Comparison of ENCODE assay signal across 17 mouse cellular contexts in the genomic region with DNA sequence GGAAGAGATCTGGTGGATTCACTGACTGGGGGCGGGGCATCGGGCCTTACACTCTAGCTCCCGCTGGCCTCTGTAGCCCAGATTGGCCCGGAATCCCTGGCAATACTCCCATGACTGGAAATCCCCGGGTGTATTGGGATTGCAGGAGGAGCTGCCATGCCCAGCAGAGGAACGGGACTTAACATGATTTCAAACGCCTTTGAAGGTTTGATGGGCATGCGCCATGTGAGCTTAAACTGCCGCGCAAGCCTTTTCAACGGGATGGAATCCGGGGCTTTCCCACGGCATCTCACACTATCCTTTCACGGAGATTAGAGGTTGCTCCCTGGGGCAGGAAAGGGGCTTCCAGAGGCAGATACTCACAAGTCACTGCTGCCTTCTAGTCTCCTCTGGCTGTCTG. TPM values are rescaled to one million over a fixed set of nuclear protein-coding genes. Genes with fewer than 3 reads are reported as not detected.
A peak's percentile ranks its signal among the peaks of the same experiment; 100 is the strongest.
DNase-seq lines count a peak whose midpoint lies in the region; ATAC-seq and TF ChIP-seq lines count a peak whose summit lies in the region.
"Had no signal": no experiment of that assay in that cellular context is flagged by ENCODE, and none has a peak within 500 bp of the region (broad histone marks: within the 10 kb centered on the region; RNA-seq: fewer than 3 reads in every experiment).

No protein-coding gene starts in this region.

- 44% methylated on average over 14 of the region's 14 CpGs for WGBS in midbrain, embryonic 14.5 days
- WGBS in midbrain, embryonic 10.5 days: 76% methylated on average over 14 of the region's 14 CpGs
- 82% methylated on average over 14 of the region's 14 CpGs for WGBS in stomach, embryonic 16.5 days
- WGBS in hindbrain, embryonic 10.5 days: 86% methylated on average over 14 of the region's 14 CpGs

- 0 out of 2 replicates have a peak overlapping the region, but pooled peaks have one; percentile 2 for H3K4me2 ChIP-seq in midbrain, embryonic 14.5 days (ENCODE audit: low read length)
- no peak overlapping the region for H3K4me2 ChIP-seq in stomach, embryonic 16.5 days (ENCODE audit: low read depth, low read length)
- H3K4me2 ChIP-seq: heart, embryonic 12.5 days; hindbrain, embryonic 15.5 days; kidney, embryonic 15.5 days; lung, embryonic 14.5 days; neural tube, embryonic 13.5 days had no signal

- H3K4me3 ChIP-seq in gastrocnemius, adult 2 months: peak overlapping the region; percentile 47
- H3K4me3 ChIP-seq in midbrain, embryonic 14.5 days (replicated peaks; ENCODE audit: low read depth, low read length): no peak overlapping the region
- no peak overlapping the region for H3K4me3 ChIP-seq in midbrain, embryonic 10.5 days
- no peak overlapping the region for H3K4me3 ChIP-seq in stomach, embryonic 16.5 days (replicated peaks; ENCODE audit: low read length)
- no peak overlapping the region for H3K4me3 ChIP-seq in hindbrain, embryonic 10.5 days
- H3K4me3 ChIP-seq: heart, embryonic 12.5 days; hindbrain, embryonic 15.5 days; kidney, embryonic 15.5 days; neural tube, embryonic 13.5 days had no signal

- no peak for TF ChIP-seq CTCF in gastrocnemius, adult 2 months (IDR thresholded peaks at IDR 0.05)

- no peak overlapping the region for H3K27ac ChIP-seq in gastrocnemius, adult 2 months
- no peak overlapping the region for H3K27ac ChIP-seq in midbrain, embryonic 14.5 days (replicated peaks; ENCODE audit: low read depth, low read length)
- no peak overlapping the region for H3K27ac ChIP-seq in midbrain, embryonic 10.5 days (replicated peaks)
- H3K27ac ChIP-seq in stomach, embryonic 16.5 days (ENCODE audit: low read length): peak overlapping the region; percentile 91; the same call in 1 of the 2 replicates
- no peak overlapping the region for H3K27ac ChIP-seq in hindbrain, embryonic 10.5 days
- H3K27ac ChIP-seq: hindbrain, embryonic 15.5 days; macrophage; neural tube, embryonic 13.5 days had no signal

- H3K27me3 ChIP-seq in midbrain, embryonic 14.5 days (ENCODE audit: control insufficient read depth, insufficient read depth, low read length): no peaks in the 10 kb centered on the region
- no peaks in the 10 kb centered on the region for H3K27me3 ChIP-seq in midbrain, embryonic 10.5 days (ENCODE audit: low read depth, poor library complexity, severe bottlenecking)
- H3K27me3 ChIP-seq in stomach, embryonic 16.5 days (ENCODE audit: control insufficient read depth, insufficient read depth, low read length): no peaks in the 10 kb centered on the region
- no peaks in the 10 kb centered on the region for H3K27me3 ChIP-seq in hindbrain, embryonic 10.5 days (ENCODE audit: insufficient read depth, poor library complexity, severe bottlenecking)
- H3K27me3 ChIP-seq: heart, embryonic 12.5 days; hindbrain, embryonic 15.5 days; kidney, embryonic 15.5 days; neural tube, embryonic 13.5 days had no signal

- no peak for ATAC-seq in midbrain, embryonic 14.5 days (ENCODE audit: low FRiP score, low TSS enrichment)
- ATAC-seq in stomach, embryonic 16.5 days (ENCODE audit: insufficient read depth, low FRiP score): no peak

- no peaks in the 10 kb centered on the region for H3K4me1 ChIP-seq in midbrain, embryonic 14.5 days (ENCODE audit: control insufficient read depth, insufficient read depth, low read length)
- H3K4me1 ChIP-seq in midbrain, embryonic 10.5 days: peaks cover 14% of the 10 kb centered on the region
- H3K4me1 ChIP-seq in stomach, embryonic 16.5 days (ENCODE audit: control insufficient read depth, insufficient read depth, low read length): peaks cover 20% of the 10 kb centered on the region
- H3K4me1 ChIP-seq in hindbrain, embryonic 10.5 days (replicated peaks): peaks cover 7% of the 10 kb centered on the region
- H3K4me1 ChIP-seq: hindbrain, embryonic 15.5 days; neural tube, embryonic 13.5 days had no signal

- no peaks in the 10 kb centered on the region for H3K36me3 ChIP-seq in midbrain, embryonic 14.5 days (ENCODE audit: control insufficient read depth, insufficient read depth, low read length)
- peaks cover 4% of the 10 kb centered on the region; the same call in 1 of the 2 replicates for H3K36me3 ChIP-seq in midbrain, embryonic 10.5 days
- no peaks in the 10 kb centered on the region for H3K36me3 ChIP-seq in stomach, embryonic 16.5 days (ENCODE audit: control insufficient read depth, insufficient read depth, low read length)
- H3K36me3 ChIP-seq in hindbrain, embryonic 10.5 days: no peaks in the 10 kb centered on the region
- H3K36me3 ChIP-seq: kidney, embryonic 15.5 days had no signal

- peak; percentile 41 for DNase-seq in gastrocnemius, adult 2 months
- DNase-seq in gastrocnemius, postnatal 4 days (ENCODE audit: low spot score in 2 of 2): no peak
- peak; percentile 63 for DNase-seq in midbrain, embryonic 14.5 days
- no peak for DNase-seq in midbrain, embryonic 10.5 days (ENCODE audit: low spot score)
- peak; percentile 35 for DNase-seq in adipocyte (ENCODE audit: low spot score)
- no peak for DNase-seq in thymus, postnatal 36 days
- no peak for DNase-seq in hindbrain, embryonic 10.5 days (ENCODE audit: low spot score)
- DNase-seq: cerebellum, adult 11-12 months; gastrocnemius, postnatal 25 days; lung, embryonic 14.5 days; thymus, postnatal 4 days had no signal

- 0 out of 2 replicates have a peak, but pooled peaks cover 2% of the 10 kb centered on the region for H3K9me3 ChIP-seq in midbrain, embryonic 14.5 days (ENCODE audit: control insufficient read depth, low read length)
- H3K9me3 ChIP-seq in midbrain, embryonic 10.5 days (replicated peaks): peaks cover 8% of the 10 kb centered on the region
- peaks cover 6% of the 10 kb centered on the region; the same call in 1 of the 2 replicates for H3K9me3 ChIP-seq in stomach, embryonic 16.5 days (replicated peaks; ENCODE audit: control insufficient read depth, low read length)
- H3K9me3 ChIP-seq in hindbrain, embryonic 10.5 days: peaks cover 8% of the 10 kb centered on the region
- H3K9me3 ChIP-seq: hindbrain, embryonic 15.5 days; neural tube, embryonic 13.5 days had no signal

- no peak overlapping the region for H3K9ac ChIP-seq in midbrain, embryonic 14.5 days (replicated peaks; ENCODE audit: low read length)
- no peak overlapping the region for H3K9ac ChIP-seq in stomach, embryonic 16.5 days (ENCODE audit: low read length)
- H3K9ac ChIP-seq: heart, embryonic 12.5 days; hindbrain, embryonic 15.5 days; kidney, embryonic 15.5 days; lung, embryonic 14.5 days; neural tube, embryonic 13.5 days had no signal

- intact Hi-C loops in gastrocnemius, adult 2 months (cut with DNase I): no loop called here

RNA-seq across cellular contexts. Expression of gene Ralbp1, which starts 19.6 kb away (rescaled TPM):
- 10 to 100 TPM; 21.6 to 23.8 TPM for total RNA-seq in gastrocnemius, adult 2 months (2021)
- 10 to 100 TPM; 38.3 to 39.1 TPM for total RNA-seq in gastrocnemius, postnatal 4 days (2021)
- polyA plus RNA-seq in midbrain, embryonic 14.5 days (2014; fragmentation: Nextera tagmentation; extraction: Ambion mirVana): 38.5 and 54.0 TPM in 2 replicates
- 49.3 and 51.6 TPM in 2 replicates for polyA plus RNA-seq in midbrain, embryonic 10.5 days (2016; fragmentation: Nextera tagmentation; extraction: Ambion mirVana)
- polyA plus RNA-seq in stomach, embryonic 16.5 days (2015; fragmentation: Nextera tagmentation; extraction: Ambion mirVana): 87.0 and 103 TPM in 2 replicates
- 46.4 and 58.3 TPM in 2 replicates for polyA plus RNA-seq in hindbrain, embryonic 10.5 days (2016; fragmentation: Nextera tagmentation; extraction: Ambion mirVana)

RNA-seq across cellular contexts. Expression of gene Twsg1, which starts 45.8 kb away (rescaled TPM):
- total RNA-seq in gastrocnemius, adult 2 months (2021): 10 to 100 TPM; 25.2 to 31.6 TPM
- 10 to 100 TPM; 38.6 to 45.8 TPM for total RNA-seq in gastrocnemius, postnatal 4 days (2021)
- polyA plus RNA-seq in midbrain, embryonic 14.5 days (2014; fragmentation: Nextera tagmentation; extraction: Ambion mirVana): 53.1 and 71.4 TPM in 2 replicates
- 83.0 and 92.7 TPM in 2 replicates for polyA plus RNA-seq in midbrain, embryonic 10.5 days (2016; fragmentation: Nextera tagmentation; extraction: Ambion mirVana)
- polyA plus RNA-seq in stomach, embryonic 16.5 days (2015; fragmentation: Nextera tagmentation; extraction: Ambion mirVana): 125 and 128 TPM in 2 replicates
- polyA plus RNA-seq in hindbrain, embryonic 10.5 days (2016; fragmentation: Nextera tagmentation; extraction: Ambion mirVana): 67.5 and 81.1 TPM in 2 replicates

Comparison
In these comparisons a context has a peak if more than half of its experiments do, and no peak if none do; other contexts are left out.
1. DNase-seq: peak in gastrocnemius, adult 2 months (single experiment), midbrain, embryonic 14.5 days (single experiment) and adipocyte (single experiment); none in gastrocnemius, postnatal 4 days (0 of 2), midbrain, embryonic 10.5 days (single experiment), thymus, postnatal 36 days (0 of 2) and hindbrain, embryonic 10.5 days (single experiment).